Mouse (Mus musculus) bone marrow macrophage, adult 2 months (primary cell): ENCODE results near the gene Tuba1a. TPM values are rescaled to one million over a fixed set of nuclear protein-coding genes. Genes with fewer than 3 reads are reported as not detected.

ENCODE experiments used
- H3K27ac ChIP-seq: 2 replicates; pipeline ENCODE4 v1.5.1; 2012; ENCODE audit warnings: low read depth, low read length; ENCODE audit not compliant: insufficient read depth
- H3K4me1 ChIP-seq: 2 replicates; pipeline ENCODE4 v1.6.1; 2012; ENCODE audit warnings: low read length; ENCODE audit not compliant: control insufficient read depth, insufficient read depth
- H3K4me3 ChIP-seq: 2 replicates; pipeline ENCODE4 v1.5.1; 2012; ENCODE audit warnings: mild to moderate bottlenecking, low read length, moderate library complexity; ENCODE audit not compliant: insufficient read depth
- CTCF ChIP-seq: IDR thresholded peaks from 2 replicates; pipeline ENCODE4 v1.5.1; 2012; ENCODE audit warnings: low read depth, mild to moderate bottlenecking, low read length, moderate library complexity
- POLR2A ChIP-seq: IDR thresholded peaks from 2 replicates; pipeline ENCODE4 v1.6.1; 2012; ENCODE audit warnings: mild to moderate bottlenecking, low read depth, low read length, borderline replicate concordance
- polyA plus RNA-seq: library from polyadenylated mRNA; stranded (reverse); fragments of >200 nt; gene quantifications from 2 replicates; pipeline ENCODE4 v1.2.4, GENCODE M21; 2012; ENCODE audit not compliant: missing spikeins, insufficient read depth, insufficient read length

Gene Tuba1a
- polyA plus RNA-seq, 1 experiment, result 43.3 TPM

GRCm38 (mm10) chr15:98985240-98985981 lies 31.9 kb upstream of the Tuba1a start:
- peak overlapping the region; percentile 92 for H3K27ac ChIP-seq
- H3K4me3 ChIP-seq, result peak overlapping the region; percentile 82
- TF ChIP-seq POLR2A, result no peak
- TF ChIP-seq CTCF, result no peak
- H3K4me1 ChIP-seq, result peaks cover 7% of the 10 kb centered on the region

DNA sequence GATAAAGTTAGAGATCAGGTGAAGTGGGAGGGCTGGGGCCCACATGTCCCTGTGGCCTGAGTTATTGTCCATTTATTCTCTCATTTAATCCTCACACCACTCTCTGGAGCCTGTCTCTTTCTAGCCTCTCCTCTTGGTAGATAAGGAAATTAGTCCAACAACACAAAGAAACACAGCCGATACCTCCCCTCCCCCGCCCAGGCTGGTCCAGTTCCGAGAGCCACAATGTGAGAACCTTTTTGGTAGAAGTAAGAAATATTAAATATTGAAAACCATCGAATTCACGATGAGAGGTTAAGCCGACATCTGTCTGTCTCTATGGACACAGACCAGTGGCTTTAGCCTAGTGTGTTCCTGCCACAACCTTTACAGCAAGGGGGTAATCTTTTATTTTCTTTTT lies 31.2 kb upstream of the Tuba1a start:
- Histone ChIP-seq H3K27ac (peak overlapping the region; percentile 92), H3K4me1 (peaks cover 7% of the 10 kb centered on the region), H3K4me3 (peak overlapping the region; percentile 82; the same call in 1 of the 2 replicates)
- TF ChIP-seq CTCF, result no peak

DNA sequence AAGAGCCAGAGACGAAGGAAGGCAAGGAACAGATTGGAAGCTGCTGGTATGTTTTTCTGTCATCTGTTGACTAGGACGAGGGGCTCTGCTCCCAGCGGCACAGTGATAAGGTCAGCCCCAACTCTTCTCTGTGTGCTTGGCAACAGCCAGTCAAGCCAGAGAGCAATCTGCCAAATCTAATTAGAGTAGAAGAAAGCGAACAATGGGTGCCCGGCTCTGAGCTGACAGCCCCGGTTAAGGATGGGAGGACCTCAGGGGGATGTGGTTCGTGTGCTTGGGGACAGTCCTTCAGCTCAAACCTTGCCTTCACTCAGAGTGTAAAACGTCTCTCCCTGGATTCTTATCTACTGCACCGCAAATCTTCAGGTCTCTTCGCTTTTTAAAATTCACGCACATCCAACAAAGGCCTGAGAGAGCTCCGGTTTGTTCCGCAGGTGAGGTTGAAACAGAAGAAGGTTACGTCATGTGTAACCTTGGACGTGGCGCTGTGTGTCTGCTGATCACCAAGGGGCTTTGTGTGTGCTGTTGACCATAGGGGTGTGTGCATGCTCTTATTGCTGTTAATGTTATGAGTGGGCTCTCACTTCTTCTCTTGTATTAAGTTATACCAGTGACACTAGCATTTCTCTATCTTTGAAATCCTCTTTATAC lies 30.1 kb upstream of the Tuba1a start:
- TF ChIP-seq POLR2A (no peak), CTCF (no peak)
- H3K27ac ChIP-seq, result no peak overlapping the region
- no peak overlapping the region for H3K4me3 ChIP-seq
- H3K4me1 ChIP-seq, result peaks cover 7% of the 10 kb centered on the region

DNA sequence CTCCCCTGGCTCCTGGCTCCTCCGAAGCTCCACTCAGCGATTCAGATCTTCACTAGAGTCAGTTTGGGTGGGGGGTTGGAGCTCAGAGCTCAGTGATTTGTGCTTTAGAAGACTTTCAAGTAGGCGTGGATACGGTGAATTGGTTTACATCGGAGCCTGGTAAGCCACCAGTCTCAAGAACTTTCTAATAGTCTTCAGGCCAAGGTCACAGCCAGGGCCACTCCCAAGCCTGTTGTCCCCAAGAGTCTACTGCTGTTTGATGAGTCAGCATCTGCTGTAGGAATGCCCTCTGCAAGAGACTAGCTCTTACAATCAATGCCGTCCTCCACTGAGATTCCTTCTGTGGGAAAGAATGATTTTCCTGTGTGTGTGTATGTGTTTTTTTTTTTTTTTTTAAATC lies 28.6 kb upstream of the Tuba1a start:
- Histone ChIP-seq H3K4me3 (no peak overlapping the region), H3K27ac (no peak overlapping the region), H3K4me1 (peaks cover 19% of the 10 kb centered on the region)
- TF ChIP-seq POLR2A, result no peak
- no peak for TF ChIP-seq CTCF

GRCm38 (mm10) chr15:98980012-98980614 lies 26.6 kb upstream of the Tuba1a start:
- TF ChIP-seq CTCF, result no peak
- TF ChIP-seq POLR2A, result no peak
- Histone ChIP-seq H3K27ac (no peak overlapping the region), H3K4me1 (peaks cover 23% of the 10 kb centered on the region), H3K4me3 (no peak overlapping the region)

GRCm38 (mm10) chr15:98978409-98979172 lies 25.1 kb upstream of the Tuba1a start:
- Histone ChIP-seq H3K27ac (no peak overlapping the region), H3K4me1 (peaks cover 20% of the 10 kb centered on the region), H3K4me3 (no peak overlapping the region)
- TF ChIP-seq POLR2A, result no peak
- TF ChIP-seq CTCF, result no peak

GRCm38 (mm10) chr15:98977759-98978408 lies 24.4 kb upstream of the Tuba1a start:
- Histone ChIP-seq H3K27ac (peak overlapping the region; percentile 75), H3K4me3 (no peak overlapping the region; the same call in 1 of the 2 replicates), H3K4me1 (peaks cover 27% of the 10 kb centered on the region)
- TF ChIP-seq CTCF (no peak), POLR2A (no peak)

GRCm38 (mm10) chr15:98976763-98977758 lies 23.6 kb upstream of the Tuba1a start:
- Histone ChIP-seq H3K4me1 (peaks cover 31% of the 10 kb centered on the region), H3K4me3 (no peak overlapping the region; the same call in 1 of the 2 replicates), H3K27ac (peak overlapping the region; percentile 75)
- TF ChIP-seq POLR2A (no peak), CTCF (no peak)
